Mouse (Mus musculus) testis, adult 2 months (tissue): ENCODE data around the gene Zdhhc6.

Experiments
- CTCF ChIP-seq: fragments of 200-500 bp; IDR thresholded peaks from 2 replicates; pipeline ENCODE4 v1.5.1; 2012; ENCODE audit warnings: low read depth, mild to moderate bottlenecking, inconsistent platforms, low read length, moderate library complexity; ENCODE audit not compliant: control insufficient read depth, insufficient read depth, insufficient replicate concordance
- POLR2A ChIP-seq: fragments of 200-500 bp; IDR thresholded peaks from 2 replicates; pipeline ENCODE4 v1.6.1; 2012; ENCODE audit warnings: low read depth, mild to moderate bottlenecking, inconsistent platforms, low read length, moderate library complexity; ENCODE audit not compliant: control insufficient read depth

DNA sequence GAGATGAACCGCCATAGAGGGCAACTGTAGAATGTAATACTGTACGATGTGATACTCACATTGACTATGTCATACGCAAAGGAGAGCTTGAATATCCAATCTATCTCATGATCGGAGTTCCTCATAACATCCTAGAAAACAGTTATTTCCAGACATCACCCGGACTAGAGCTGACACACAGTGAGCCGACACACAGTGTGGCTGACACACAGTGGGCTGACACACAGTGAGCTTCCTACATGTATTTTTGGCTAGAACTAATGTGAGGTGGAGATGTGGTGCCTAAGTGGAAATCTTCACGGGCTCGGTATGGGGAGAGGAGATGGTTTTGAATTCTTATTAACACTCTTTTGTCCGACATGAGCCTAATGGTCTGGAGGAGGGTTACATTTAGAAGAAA is 93.6 kb downstream of the Zdhhc6 start:
- no peak for TF ChIP-seq CTCF
- TF ChIP-seq POLR2A, result no peak
